Comparison of ENCODE assay signal across 12 mouse cellular contexts in the genomic region with DNA sequence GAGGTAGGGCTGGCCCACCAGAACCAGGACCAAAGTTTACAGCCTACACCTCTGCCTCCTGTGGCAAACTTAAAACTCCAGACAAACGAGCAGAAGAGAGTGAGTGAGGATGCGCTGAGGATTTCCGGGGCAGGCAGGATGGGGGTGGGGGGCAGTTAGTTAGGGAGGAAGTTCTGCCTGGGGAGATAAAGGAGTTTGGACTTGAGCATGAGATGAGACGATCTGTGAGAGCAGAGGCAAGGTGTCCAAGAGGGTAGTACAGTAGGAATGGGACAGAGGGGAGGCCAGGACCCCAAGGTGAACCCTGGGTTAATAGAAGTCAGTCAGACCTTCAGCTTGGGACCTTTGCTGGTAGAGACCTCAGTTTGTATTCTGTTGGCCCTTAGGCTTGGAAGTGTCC. TPM values are rescaled to one million over a fixed set of nuclear protein-coding genes. Genes with fewer than 3 reads are reported as not detected.
DNase-seq lines count a peak whose midpoint lies in the region; ATAC-seq and TF ChIP-seq lines count a peak whose summit lies in the region.
"Had no signal": no experiment of that assay in that cellular context is flagged by ENCODE, and none has a peak within 500 bp of the region (broad histone marks: within the 10 kb centered on the region; RNA-seq: fewer than 3 reads in every experiment).

No protein-coding gene starts in this region.

- 0 out of 2 replicates have a peak overlapping the region, but pooled peaks have one; percentile 60 for H3K27ac ChIP-seq in heart, postnatal 0 days (ENCODE audit: low read depth)
- H3K27ac ChIP-seq in MEL (ENCODE audit: control insufficient read depth, low read depth, low read length), result peak overlapping the region; percentile 97
- H3K27ac ChIP-seq: hindbrain, postnatal 0 days; stomach, embryonic 15.5 days had no signal

- no peak overlapping the region for H3K9ac ChIP-seq in heart, postnatal 0 days (replicated peaks; ENCODE audit: low read depth, low read length)
- H3K9ac ChIP-seq in MEL (ENCODE audit: control insufficient read depth, low read depth, low read length, poor library complexity, severe bottlenecking), result peak overlapping the region; percentile 92
- H3K9ac ChIP-seq: stomach, embryonic 15.5 days had no signal

- intact Hi-C loops in heart, postnatal 25 days (cut with DNase I), result no loop called here

- WGBS in heart, postnatal 0 days, result 52% methylated on average over 4 of the region's 4 CpGs

- no peaks in the 10 kb centered on the region for H3K9me3 ChIP-seq in heart, postnatal 0 days (replicated peaks; ENCODE audit: control insufficient read depth, low read length)
- no peaks in the 10 kb centered on the region for H3K9me3 ChIP-seq in MEL (replicated peaks; ENCODE audit: insufficient read depth, low read length)
- H3K9me3 ChIP-seq: stomach, embryonic 15.5 days had no signal

- H3K4me2 ChIP-seq in heart, postnatal 0 days (ENCODE audit: low read depth, low read length), result no peak overlapping the region
- H3K4me2 ChIP-seq: stomach, embryonic 15.5 days had no signal

- ATAC-seq in heart, postnatal 0 days (ENCODE audit: insufficient read depth, low read depth), result no peak
- ATAC-seq: hindbrain, postnatal 0 days; midbrain, embryonic 16.5 days had no signal

- H3K27me3 ChIP-seq in heart, postnatal 0 days (ENCODE audit: control insufficient read depth, insufficient read depth, low read length), result no peaks in the 10 kb centered on the region
- no peaks in the 10 kb centered on the region for H3K27me3 ChIP-seq in MEL (ENCODE audit: control insufficient read depth in 1 of 2, insufficient read depth in 2 of 2, low read length in 2 of 2)
- H3K27me3 ChIP-seq: stomach, embryonic 15.5 days had no signal

- TF ChIP-seq CTCF in heart, postnatal 0 days (IDR thresholded peaks at IDR 0.05; ENCODE audit: low read depth), result no peak
- TF ChIP-seq CTCF in MEL (IDR thresholded peaks at IDR 0.05 in 2 of 3, conservative IDR thresholded peaks at IDR 0.05 in 1 of 3; ENCODE audit: control insufficient read depth in 1 of 3, insufficient read depth in 1 of 3, low read depth in 2 of 3, low read length in 3 of 3, poor library complexity in 1 of 3, severe bottlenecking in 1 of 3), result no peak

- TF ChIP-seq RAD21 in MEL (IDR thresholded peaks at IDR 0.05; ENCODE audit: low read depth, low read length), result no peak

- no peak overlapping the region for H3K4me3 ChIP-seq in heart, postnatal 0 days (ENCODE audit: low read depth, low read length)
- H3K4me3 ChIP-seq in MEL (ENCODE audit: control insufficient read depth in 1 of 2, insufficient read depth in 1 of 2, low read depth in 2 of 2, low read length in 2 of 2), result peak overlapping the region; percentile 59 to 61
- H3K4me3 ChIP-seq: stomach, embryonic 15.5 days had no signal

- TF ChIP-seq POLR2A in MEL (IDR thresholded peaks at IDR 0.05; ENCODE audit: control insufficient read depth in 1 of 2, insufficient read depth in 1 of 2, low read depth in 1 of 2, low read length in 2 of 2, poor library complexity in 1 of 2), result peak; percentile 65 to 94; a peak in 3 of 4 replicates

- no peak for TF ChIP-seq EP300 in heart, postnatal 0 days (IDR thresholded peaks at IDR 0.05; ENCODE audit: low read depth)
- TF ChIP-seq EP300 in MEL (IDR thresholded peaks at IDR 0.05; ENCODE audit: low read depth in 1 of 2, low read length in 2 of 2), result peak; percentile 92 to 98

- H3K4me1 ChIP-seq in heart, postnatal 0 days (ENCODE audit: control insufficient read depth, insufficient read depth), result peaks cover 69% of the 10 kb centered on the region
- peaks cover 9 to 38% of the 10 kb centered on the region in 2 experiments; a peak in 3 of 4 replicates for H3K4me1 ChIP-seq in MEL (ENCODE audit: control insufficient read depth in 1 of 2, insufficient read depth in 2 of 2, low read length in 2 of 2)
- H3K4me1 ChIP-seq: stomach, embryonic 15.5 days had no signal

- H3K36me3 ChIP-seq in heart, postnatal 0 days (replicated peaks; ENCODE audit: control insufficient read depth, insufficient read depth, low read length), result no peaks in the 10 kb centered on the region
- peaks cover 0 to 19% of the 10 kb centered on the region in 2 experiments; a peak in 2 of 4 replicates for H3K36me3 ChIP-seq in MEL (ENCODE audit: control insufficient read depth in 1 of 2, insufficient read depth in 2 of 2, low read length in 2 of 2)
- H3K36me3 ChIP-seq: stomach, embryonic 15.5 days had no signal

- peaks cover 55% of the 10 kb centered on the region for H3K79me2 ChIP-seq in MEL (ENCODE audit: control insufficient read depth, insufficient read depth, low read length, poor library complexity)

- no peak for DNase-seq in heart, postnatal 0 days (ENCODE audit: low spot score)
- no peak for DNase-seq in heart, postnatal 25 days (ENCODE audit: low spot score)
- peak; percentile 91 for DNase-seq in MEL (ENCODE audit: low read depth, low spot score)
- DNase-seq in induced T-regulatory cell, adult 2 months (ENCODE audit: low read depth), result peak; percentile 53
- peak; percentile 46 to 56 for DNase-seq in thymus, adult 18-20 months
- no peak for DNase-seq in urinary bladder, postnatal 25 days (ENCODE audit: low spot score)
- no peak for DNase-seq in urinary bladder, postnatal 10 days (ENCODE audit: low spot score)
- DNase-seq: cerebellum, adult 9-11 months; kidney, postnatal 14 days had no signal

TF ChIP-seq in MEL, 35 proteins besides CTCF, POLR2A, EP300 and RAD21 (continues in another document):
- TF ChIP-seq TBP (IDR thresholded peaks at IDR 0.05; ENCODE audit: low read depth, low read length), result peak; percentile 95
- TF ChIP-seq MEF2A (IDR thresholded peaks at IDR 0.05; ENCODE audit: extremely low read depth, insufficient replicate concordance, low read depth, low read length, poor library complexity, severe bottlenecking), result no peak
- no peak for TF ChIP-seq POLR2AphosphoS5 (IDR thresholded peaks at IDR 0.05; ENCODE audit: borderline replicate concordance, low read depth, low read length)
- TF ChIP-seq GATA1 (IDR thresholded peaks at IDR 0.05; ENCODE audit: low read depth, low read length), result peak; percentile 91
- TF ChIP-seq JUND (IDR thresholded peaks at IDR 0.05; ENCODE audit: low read depth, low read length), result no peak
- peak; percentile 81 for TF ChIP-seq SIN3A (IDR thresholded peaks at IDR 0.05; ENCODE audit: low read length)
- TF ChIP-seq USF1 (IDR thresholded peaks at IDR 0.05; ENCODE audit: low read depth, low read length), result no peak
- peak; percentile 72 for TF ChIP-seq MXI1 (IDR thresholded peaks at IDR 0.05; ENCODE audit: low read depth, low read length)
- TF ChIP-seq TCF12 (IDR thresholded peaks at IDR 0.05; ENCODE audit: low read depth, low read length), result peak; percentile 96
- peak; percentile 84 for TF ChIP-seq MYB (IDR thresholded peaks at IDR 0.05; ENCODE audit: low read depth, low read length)
- TF ChIP-seq ZC3H11A (IDR thresholded peaks at IDR 0.05; ENCODE audit: low read depth, low read length), result no peak
- no peak for TF ChIP-seq ZNF384 (IDR thresholded peaks at IDR 0.05; ENCODE audit: low read depth, low read length)
- peak; percentile 81 for TF ChIP-seq NELFE (IDR thresholded peaks at IDR 0.05; ENCODE audit: low read depth, low read length)
- peak; percentile 76 for TF ChIP-seq MYC (IDR thresholded peaks at IDR 0.05; ENCODE audit: low read depth, low read length)
- peak; percentile 88; the same call in 1 of the 2 replicates for TF ChIP-seq RCOR1 (IDR thresholded peaks at IDR 0.05; ENCODE audit: low read depth, low read length)
- TF ChIP-seq HCFC1 (IDR thresholded peaks at IDR 0.05; ENCODE audit: low read depth, low read length), result peak; percentile 73
- TF ChIP-seq MAX (IDR thresholded peaks at IDR 0.05; ENCODE audit: low read length), result 0 out of 2 replicates have a peak, but pooled peaks have one; percentile 11
- peak; percentile 78 for TF ChIP-seq CHD2 (IDR thresholded peaks at IDR 0.05; ENCODE audit: low read length)
- no peak for TF ChIP-seq ZKSCAN1 (IDR thresholded peaks at IDR 0.05; ENCODE audit: low read depth, low read length)
- no peak for TF ChIP-seq SMC3 (IDR thresholded peaks at IDR 0.05; ENCODE audit: low read depth, low read length)
- peak; percentile 83 for TF ChIP-seq POLR2AphosphoS2 (IDR thresholded peaks at IDR 0.05; ENCODE audit: low read length)
- TF ChIP-seq ELF1 (IDR thresholded peaks at IDR 0.05; ENCODE audit: low read depth, low read length), result peak; percentile 89
- no peak for TF ChIP-seq MAFK (IDR thresholded peaks at IDR 0.05; ENCODE audit: borderline replicate concordance, low read depth, low read length)
- TF ChIP-seq MAZ (IDR thresholded peaks at IDR 0.05; ENCODE audit: low read depth, low read length), result peak; percentile 94; the same call in 1 of the 2 replicates
- TF ChIP-seq UBTF (IDR thresholded peaks at IDR 0.05; ENCODE audit: borderline replicate concordance, insufficient read depth, low read depth, low read length), result 0 out of 2 replicates have a peak, but pooled peaks have one; percentile 13
- TF ChIP-seq USF2 (IDR thresholded peaks at IDR 0.05; ENCODE audit: borderline replicate concordance in 1 of 2, insufficient read depth in 1 of 2, low read depth in 1 of 2, low read length in 2 of 2), result no peak
- TF ChIP-seq BHLHE40 (IDR thresholded peaks at IDR 0.05; ENCODE audit: borderline replicate concordance, low read depth, low read length), result no peak; the same call in 1 of the 2 replicates
- TF ChIP-seq TAL1 (IDR thresholded peaks at IDR 0.05; ENCODE audit: low read length), result peak; percentile 95
- peak; percentile 63 for TF ChIP-seq NRF1 (IDR thresholded peaks at IDR 0.05; ENCODE audit: insufficient read depth, low read depth, low read length, poor library complexity, severe bottlenecking)
- peak; percentile 87 for TF ChIP-seq ETS1 (IDR thresholded peaks at IDR 0.05; ENCODE audit: low read depth, low read length)
- TF ChIP-seq CHD1 (IDR thresholded peaks at IDR 0.05; ENCODE audit: low read depth, low read length), result no peak
- no peak for TF ChIP-seq E2F4 (IDR thresholded peaks at IDR 0.05; ENCODE audit: borderline replicate concordance, low read depth, low read length)
- no peak; the same call in 1 of the 2 replicates for TF ChIP-seq KAT2A (conservative IDR thresholded peaks at IDR 0.05; ENCODE audit: low read depth, low read length)
- TF ChIP-seq ZMIZ1 (IDR thresholded peaks at IDR 0.05; ENCODE audit: low read depth, low read length), result peak; percentile 67; the same call in 1 of the 2 replicates

RNA-seq across cellular contexts. Expression of a gene that starts 13.7 kb away (rescaled TPM):
- 35.0 and 39.8 TPM in 2 replicates for total RNA-seq in heart, postnatal 0 days (2014; rRNA removed; ENCODE audit: low replicate concordance)
- polyA plus RNA-seq in heart, postnatal 0 days (2015; fragmentation: Nextera tagmentation; extraction: Ambion mirVana), result 17.5 and 23.4 TPM in 2 replicates
- total RNA-seq in heart, postnatal 25 days (2021), result 100 to 1,000 TPM in 1 of 2 experiments, 10 to 100 TPM in 1; 51.0 to 103 TPM
- total RNA-seq in MEL (2012; rRNA removed), result 54.7 and 65.8 TPM in 2 replicates
- 10 to 100 TPM in 1 of 2 experiments, not detected in 1; 70.4 TPM for polyA plus RNA-seq in MEL (2012; ENCODE audit: insufficient read depth in 1 of 2, insufficient read length in 2 of 2, low read depth in 1 of 2, low replicate concordance in 2 of 2, missing spikeins in 1 of 2)

Comparison
In these comparisons a context has a peak if more than half of its experiments do, and no peak if none do; other contexts are left out.
1. DNase-seq: peak in MEL (single experiment), induced T-regulatory cell, adult 2 months (single experiment) and thymus, adult 18-20 months (2 of 2); none in heart, postnatal 0 days (single experiment), heart, postnatal 25 days (single experiment), urinary bladder, postnatal 25 days (single experiment) and urinary bladder, postnatal 10 days (single experiment).